Mouse (Mus musculus) lung, embryonic 14.5 days (tissue): ENCODE measurements around the gene Plekha5. TPM values are rescaled to one million over a fixed set of nuclear protein-coding genes. Genes with fewer than 3 reads are reported as not detected.

Experiments
- ATAC-seq: fragments of 200-750 bp; cut with Nextera tagmentation; 2 replicates; pipeline ENCODE4 v1.8.0; 2017; ENCODE audit warnings: mild to moderate bottlenecking, moderate TSS enrichment, moderate library complexity; ENCODE audit not compliant: insufficient read depth
- DNase-seq: peaks from one replicate; pipeline ENCODE4 v3.0.0-alpha.2; 2015
- H3K27ac ChIP-seq: fragments of 300-500 bp; sonication (generic); 2 replicates; pipeline ENCODE4 v1.5.1; 2014; ENCODE audit warnings: low read depth, mild to moderate bottlenecking, moderate library complexity
- H3K27me3 ChIP-seq: fragments of 300-500 bp; sonication (generic); 2 replicates; pipeline ENCODE4 v1.6.1; 2014; ENCODE audit warnings: low read length, control low read depth; ENCODE audit not compliant: insufficient read depth
- H3K36me3 ChIP-seq: fragments of 300-500 bp; sonication (generic); 2 replicates; pipeline ENCODE4 v1.6.1; 2014; ENCODE audit warnings: control low read depth; ENCODE audit not compliant: insufficient read depth
- H3K4me1 ChIP-seq: fragments of 300-500 bp; sonication (generic); 2 replicates; pipeline ENCODE4 v1.6.1; 2014; ENCODE audit warnings: antibody characterized with exemption, control low read depth; ENCODE audit not compliant: insufficient read depth
- H3K4me2 ChIP-seq: fragments of 300-500 bp; sonication (generic); 2 replicates; pipeline ENCODE4 v1.6.1; 2014; ENCODE audit warnings: mild to moderate bottlenecking
- H3K4me3 ChIP-seq: fragments of 300-500 bp; sonication (generic); 2 replicates; pipeline ENCODE4 v1.5.1; 2014; ENCODE audit warnings: low read depth, low read length
- H3K9ac ChIP-seq: fragments of 300-500 bp; sonication (generic); 2 replicates; pipeline ENCODE4 v1.6.1; 2014
- H3K9me3 ChIP-seq: fragments of 300-500 bp; sonication (generic); 2 replicates; pipeline ENCODE4 v1.6.1; 2016; ENCODE audit warnings: low read depth, low read length, control low read depth
- CTCF ChIP-seq: IDR thresholded peaks from 2 replicates; pipeline ENCODE4 v1.5.1; 2016; ENCODE audit warnings: antibody characterized with exemption, low read depth
- WGBS: fragments of 180-500 bp; shearing (Covaris S2); extraction: QIAGEN DNeasy Blood & Tissue Kit; methylation state at CpG from one replicate; pipeline ENCODE4 v1.1.7; 2014; 5-methylcytosine and 5-hydroxymethylcytosine counted together
- polyA plus RNA-seq: library from polyadenylated mRNA; unstranded; fragments of >200 nt; fragmentation: Nextera tagmentation; extraction: Ambion mirVana; gene quantifications from 2 replicates; pipeline ENCODE4 v1.2.1, GENCODE M21; 2014

Gene Plekha5
- polyA plus RNA-seq, 1 experiment from 2014 or later = 54.3 TPM

GRCm38 (mm10) chr6:140455851-140456250 is 32.0 kb downstream of the Plekha5 start:
- Histone ChIP-seq H3K4me1 (no peaks in the 10 kb centered on the region), H3K9ac (no peak overlapping the region), H3K27ac (no peak overlapping the region), H3K9me3 (no peaks in the 10 kb centered on the region), H3K27me3 (no peaks in the 10 kb centered on the region), H3K4me2 (no peak overlapping the region), H3K36me3 (no peaks in the 10 kb centered on the region), H3K4me3 (no peak overlapping the region)
- ATAC-seq (0 out of 2 replicates have a peak, but pooled peaks have one; percentile 44), DNase-seq (peak; percentile 74)
- no peak for TF ChIP-seq CTCF
- 36% methylated on average over 3 of the region's 3 CpGs for WGBS

- Histone ChIP-seq H3K36me3 (no peaks in the 10 kb centered on the region), H3K27me3 (no peaks in the 10 kb centered on the region), H3K4me3 (no peak overlapping the region), H3K4me1 (no peaks in the 10 kb centered on the region), H3K4me2 (no peak overlapping the region), H3K9me3 (no peaks in the 10 kb centered on the region), H3K9ac (no peak overlapping the region), H3K27ac (no peak overlapping the region)
- DNase-seq = no peak
- WGBS = 80% methylated on average over 15 of the region's 15 CpGs
- TF ChIP-seq CTCF = no peak
- no peak for ATAC-seq
Measured at GRCm38 (mm10) chr6:140456393-140457163, 32.7 kb downstream of the Plekha5 start.

GRCm38 (mm10) chr6:140460398-140460797 is 36.5 kb downstream of the Plekha5 start:
- 82% methylated on average over 7 of the region's 7 CpGs for WGBS
- no peak for TF ChIP-seq CTCF
- ATAC-seq = no peak

GRCm38 (mm10) chr6:140464818-140465217 is 41.0 kb downstream of the Plekha5 start:
- Histone ChIP-seq H3K4me2 (no peak overlapping the region), H3K4me1 (no peaks in the 10 kb centered on the region), H3K27me3 (no peaks in the 10 kb centered on the region), H3K4me3 (no peak overlapping the region), H3K36me3 (no peaks in the 10 kb centered on the region), H3K9me3 (no peaks in the 10 kb centered on the region), H3K9ac (no peak overlapping the region), H3K27ac (no peak overlapping the region)
- DNase-seq (no peak), ATAC-seq (no peak)
- WGBS = 94% methylated on average over 6 of the region's 6 CpGs
- TF ChIP-seq CTCF = no peak

More at GRCm38 (mm10) chr6:140460398-140460797, 36.5 kb downstream of the Plekha5 start:
- H3K4me2 ChIP-seq = no peak overlapping the region
- no peaks in the 10 kb centered on the region for H3K27me3 ChIP-seq
- H3K4me1 ChIP-seq = no peaks in the 10 kb centered on the region
- no peaks in the 10 kb centered on the region for H3K9me3 ChIP-seq
- no peak overlapping the region for H3K27ac ChIP-seq
- no peak overlapping the region for H3K9ac ChIP-seq
- no peaks in the 10 kb centered on the region for H3K36me3 ChIP-seq
- DNase-seq = no peak
- H3K4me3 ChIP-seq = no peak overlapping the region

- no peak overlapping the region for H3K4me3 ChIP-seq
- no peak overlapping the region for H3K4me2 ChIP-seq
- H3K9ac ChIP-seq = no peak overlapping the region
- no peaks in the 10 kb centered on the region for H3K4me1 ChIP-seq
- DNase-seq (no peak), ATAC-seq (no peak)
- H3K27me3 ChIP-seq = no peaks in the 10 kb centered on the region
- no peaks in the 10 kb centered on the region for H3K9me3 ChIP-seq
- TF ChIP-seq CTCF = 0 out of 2 replicates have a peak, but pooled peaks have one; percentile 14
- H3K27ac ChIP-seq = no peak overlapping the region
- H3K36me3 ChIP-seq = no peaks in the 10 kb centered on the region
- WGBS = 79% methylated on average over 9 of the region's 9 CpGs
Measured at GRCm38 (mm10) chr6:140465946-140466646, 42.2 kb downstream of the Plekha5 start.

GRCm38 (mm10) chr6:140466841-140467240 is 43.0 kb downstream of the Plekha5 start:
- Histone ChIP-seq H3K4me2 (no peak overlapping the region), H3K36me3 (no peaks in the 10 kb centered on the region), H3K9ac (no peak overlapping the region), H3K9me3 (no peaks in the 10 kb centered on the region), H3K27ac (no peak overlapping the region), H3K4me3 (no peak overlapping the region), H3K27me3 (no peaks in the 10 kb centered on the region), H3K4me1 (no peaks in the 10 kb centered on the region)
- DNase-seq = no peak
- TF ChIP-seq CTCF = no peak
- ATAC-seq = no peak
- WGBS = 77% methylated on average over 6 of the region's 6 CpGs

GRCm38 (mm10) chr6:140467851-140468250 is 44.0 kb downstream of the Plekha5 start:
- DNase-seq (no peak), ATAC-seq (no peak)
- no peak for TF ChIP-seq CTCF
- WGBS = 93% methylated on average over 12 of the region's 12 CpGs
- H3K27ac ChIP-seq = no peak overlapping the region
- H3K9me3 ChIP-seq = no peaks in the 10 kb centered on the region
- no peaks in the 10 kb centered on the region for H3K4me1 ChIP-seq
- no peak overlapping the region for H3K9ac ChIP-seq
- no peak overlapping the region for H3K4me2 ChIP-seq
- H3K36me3 ChIP-seq = no peaks in the 10 kb centered on the region
- no peaks in the 10 kb centered on the region for H3K27me3 ChIP-seq
- no peak overlapping the region for H3K4me3 ChIP-seq
